Mouse (Mus musculus): ENCODE data around the gene Metap2.

DNA sequence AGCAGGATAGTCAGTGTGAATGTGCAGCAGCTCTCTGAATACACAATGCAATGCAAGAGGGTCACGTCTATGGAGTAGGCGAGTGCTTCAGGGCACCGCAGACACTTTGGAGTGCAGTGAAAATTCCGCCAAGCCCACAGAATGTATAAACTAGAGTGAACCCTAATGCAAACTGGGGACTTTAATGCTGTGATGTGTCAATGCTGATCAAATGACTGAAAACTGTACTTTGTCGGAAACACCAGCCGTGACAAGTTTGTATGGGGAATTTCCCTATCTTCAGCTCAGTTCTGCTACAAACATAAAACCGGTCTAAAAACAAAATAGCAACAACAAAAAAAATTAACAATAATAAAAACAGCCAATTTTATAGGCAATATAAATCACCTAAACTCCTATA, 28.5 kb downstream of the Metap2 start:
- TF ChIP-seq MAFK (IDR thresholded peaks at IDR 0.05; ENCODE audit: insufficient read depth, low read depth, low read length) (no peak), ZC3H11A (IDR thresholded peaks at IDR 0.05; ENCODE audit: borderline replicate concordance, low read depth, low read length) (no peak), CHD2 (IDR thresholded peaks at IDR 0.05; ENCODE audit: low read depth, low read length) (no peak), HCFC1 (IDR thresholded peaks at IDR 0.05; ENCODE audit: borderline replicate concordance, insufficient read depth, low read length) (no peak)

Measured in ES-E14 (cell line).